Mouse (Mus musculus): ENCODE results near the gene Slc25a23. TPM values are rescaled to one million over a fixed set of nuclear protein-coding genes. Genes with fewer than 3 reads are reported as not detected.

Slc25a23 gene
- polyA plus RNA-seq (2017; shearing (Covaris generic)), result 7.9 TPM

GRCm38 (mm10) chr17:57059486-57059977 lies at the start of gene Slc25a23:
Gene Slc25a23, minus strand, starts transcription at chr17:57059863.

GRCm38 (mm10) chr17:57105181-57106034 lies 45.7 kb upstream of the Slc25a23 start, which contains the start of gene Tnfsf9:
Gene Tnfsf9, plus strand, starts transcription at chr17:57105325.

GRCm38 (mm10) chr17:57087049-57087832 lies 27.6 kb upstream of the Slc25a23 start, which contains the start of gene Tubb4a:
Gene Tubb4a, minus strand, starts transcription at chr17:57087782.

GRCm38 (mm10) chr17:57078336-57078735 lies 18.7 kb upstream of the Slc25a23 start, which contains the start of gene Dennd1c:
Gene Dennd1c, minus strand, starts transcription at chr17:57078514.

GRCm38 (mm10) chr17:57058891-57059485 lies 675 bp downstream of the Slc25a23 start, which contains the start of gene Crb3:
Gene Crb3, plus strand, starts transcription at chr17:57059105.

GRCm38 (mm10) chr17:57041554-57041953 lies 18.1 kb downstream of the Slc25a23 start, which contains the start of gene Slc25a41:
Gene Slc25a41, minus strand, starts transcription at chr17:57041654.

GRCm38 (mm10) chr17:57030931-57031660 lies 28.6 kb downstream of the Slc25a23 start, which contains the start of gene Khsrp:
Gene Khsrp, minus strand, starts transcription at chr17:57031522.

GRCm38 (mm10) chr17:57011236-57012141 lies 48.2 kb downstream of the Slc25a23 start, which contains the start of the genes Gtf2f1 and Gm17949:
Gene Gtf2f1, minus strand, starts transcription at chr17:57011288.
Gene Gm17949, plus strand, starts transcription at chr17:57011469.

GRCm38 (mm10) chr17:56999968-57000609 lies 59.6 kb downstream of the Slc25a23 start, which contains the start of gene Pspn:
Gene Pspn, minus strand, starts transcription at chr17:57000018.

GRCm38 (mm10) chr17:56997029-56997667 lies 62.5 kb downstream of the Slc25a23 start, which contains the start of gene Alkbh7:
Gene Alkbh7, plus strand, starts transcription at chr17:56997339.

Other genes with a start within 250 kb of the Slc25a23 start
- 1.4 TPM for gene Rfx2, start 228.8 kb downstream of the Slc25a23 start, polyA plus RNA-seq (2017; shearing (Covaris generic))
- gene Acsbg2, start 185.4 kb downstream of the Slc25a23 start, polyA plus RNA-seq (2017; shearing (Covaris generic)), result not detected
- gene 1700061G19Rik, start 184.4 kb downstream of the Slc25a23 start, polyA plus RNA-seq (2017; shearing (Covaris generic)), result 0.24 TPM
- gene Mllt1, start 124.4 kb downstream of the Slc25a23 start, polyA plus RNA-seq (2017; shearing (Covaris generic)), result 42.0 TPM
- gene Acer1, start 77.7 kb downstream of the Slc25a23 start, polyA plus RNA-seq (2017; shearing (Covaris generic)), result not detected
- 76.9 TPM for gene Clpp, start 69.6 kb downstream of the Slc25a23 start, polyA plus RNA-seq (2017; shearing (Covaris generic))
- gene Alkbh7, start 62.5 kb downstream of the Slc25a23 start, polyA plus RNA-seq (2017; shearing (Covaris generic)), result 34.2 TPM
- gene Pspn, start 59.8 kb downstream of the Slc25a23 start, polyA plus RNA-seq (2017; shearing (Covaris generic)), result 1.6 TPM
- 90.6 TPM for gene Gtf2f1, start 48.6 kb downstream of the Slc25a23 start, polyA plus RNA-seq (2017; shearing (Covaris generic))
- 0.61 TPM for gene Gm17949, start 48.4 kb downstream of the Slc25a23 start, polyA plus RNA-seq (2017; shearing (Covaris generic))
- 56.0 TPM for gene Khsrp, start 28.3 kb downstream of the Slc25a23 start, polyA plus RNA-seq (2017; shearing (Covaris generic))
- not detected for gene Slc25a41, start 18.2 kb downstream of the Slc25a23 start, polyA plus RNA-seq (2017; shearing (Covaris generic))
- 1.1 TPM for gene Crb3, start 758 bp downstream of the Slc25a23 start, polyA plus RNA-seq (2017; shearing (Covaris generic))
- 288 TPM for gene Dennd1c, start 18.7 kb upstream of the Slc25a23 start, polyA plus RNA-seq (2017; shearing (Covaris generic))
- gene Tubb4a, start 27.9 kb upstream of the Slc25a23 start, polyA plus RNA-seq (2017; shearing (Covaris generic)), result 1.8 TPM
- 4.1 TPM for gene Tnfsf9, start 45.5 kb upstream of the Slc25a23 start, polyA plus RNA-seq (2017; shearing (Covaris generic))
- gene Cd70, start 89.9 kb upstream of the Slc25a23 start, polyA plus RNA-seq (2017; shearing (Covaris generic)), result 0.72 TPM
- gene Tnfsf14, start 134.3 kb upstream of the Slc25a23 start, polyA plus RNA-seq (2017; shearing (Covaris generic)), result 3.4 TPM
- gene C3, start 168.3 kb upstream of the Slc25a23 start, polyA plus RNA-seq (2017; shearing (Covaris generic)), result 0.56 TPM
- 82.5 TPM for gene Gpr108, start 188.6 kb upstream of the Slc25a23 start, polyA plus RNA-seq (2017; shearing (Covaris generic))
- 4.9 TPM for gene Trip10, start 189.6 kb upstream of the Slc25a23 start, polyA plus RNA-seq (2017; shearing (Covaris generic))
- gene Vav1, start 219.2 kb upstream of the Slc25a23 start, polyA plus RNA-seq (2017; shearing (Covaris generic)), result 217 TPM